Mouse (Mus musculus): ENCODE measurements around the gene Gm6377. TPM values are rescaled to one million over a fixed set of nuclear protein-coding genes. Genes with fewer than 3 reads are reported as not detected.

Gene Gm6377
- 0.21 TPM for polyA plus RNA-seq (2017; shearing (Covaris generic))

DNA sequence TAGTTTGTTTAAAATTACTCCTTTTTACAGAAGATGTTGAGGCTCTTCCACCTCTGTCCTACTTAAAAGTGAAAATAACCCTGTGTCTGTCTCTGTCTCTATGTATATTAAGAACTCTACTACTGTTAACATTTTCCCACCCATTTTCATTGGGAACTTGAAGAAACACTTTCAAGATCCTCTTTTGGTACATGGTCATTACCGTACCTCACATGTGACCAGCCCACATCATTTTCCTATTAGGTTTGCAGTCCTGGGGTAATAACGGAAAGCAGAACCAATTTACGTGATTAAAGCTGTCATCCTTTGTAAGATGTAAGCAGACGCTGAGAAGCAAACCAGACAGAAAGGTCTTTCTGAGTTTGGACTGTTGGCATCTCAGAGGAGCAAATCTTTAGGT is at the start of gene Gm6377:
Gene Gm6377, plus strand, starts transcription at position 289 of the 400 bp plus-strand sequence.

Other genes with a start within 250 kb of the Gm6377 start
- gene Hmgn5, start 183.4 kb upstream of the Gm6377 start, polyA plus RNA-seq (2017; shearing (Covaris generic)): 12.1 TPM
- 176 TPM for gene Sh3bgrl, start 101.4 kb upstream of the Gm6377 start, polyA plus RNA-seq (2017; shearing (Covaris generic))

Measured in inflammation-experienced regulatory T-cells, adult 16 weeks (primary cell).